Mouse (Mus musculus) retina, adult 2 months (tissue): ENCODE data around the gene Tex33.
A peak's percentile ranks its signal among the peaks of the same experiment; 100 is the strongest.

Experiments used
- DNase-seq: peaks from one replicate; pipeline ENCODE4 v3.0.0-alpha.2; 2012; ENCODE audit warnings: low read depth, low spot score

Tex33 gene

DNA sequence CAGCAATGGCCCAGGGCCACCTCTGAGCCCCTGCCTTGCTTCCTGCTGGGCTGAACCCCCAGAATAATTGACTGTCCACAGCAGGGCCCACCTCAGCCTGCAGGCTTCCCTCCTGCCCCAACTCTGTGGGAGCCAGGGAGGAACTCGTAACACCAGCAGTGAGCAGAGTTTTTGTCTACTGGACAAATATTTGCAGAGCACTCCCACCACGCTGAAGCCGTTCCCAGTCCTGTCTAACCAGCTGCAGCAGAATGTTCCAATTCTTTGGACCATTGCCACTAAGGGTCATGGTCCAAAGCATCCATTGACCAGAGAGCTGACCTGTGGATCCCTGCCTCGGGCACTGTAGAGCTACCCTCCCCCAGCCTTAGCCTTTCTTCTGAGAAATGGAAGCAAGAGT lies 21.2 kb upstream of the Tex33 start:
- no peak for DNase-seq

DNA sequence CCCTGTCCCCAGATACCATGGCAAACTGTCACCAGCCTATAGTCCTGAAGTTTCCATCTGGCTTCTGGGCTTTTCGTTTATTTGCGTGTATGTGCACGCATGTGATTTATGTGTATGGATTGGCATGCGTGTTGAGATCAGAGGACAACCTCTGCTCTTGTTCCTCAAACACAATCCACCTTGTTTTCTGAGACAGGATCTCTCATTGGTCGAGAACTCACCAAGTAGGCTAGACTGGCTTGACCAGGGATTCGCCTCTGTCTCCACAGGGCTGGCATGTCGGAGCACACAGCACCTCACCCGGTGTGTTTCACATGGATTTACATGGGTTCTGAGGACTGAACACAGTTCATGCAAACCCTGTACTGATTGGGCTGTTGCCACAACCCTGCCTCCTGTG lies 18.4 kb upstream of the Tex33 start:
- DNase-seq = no peak

DNA sequence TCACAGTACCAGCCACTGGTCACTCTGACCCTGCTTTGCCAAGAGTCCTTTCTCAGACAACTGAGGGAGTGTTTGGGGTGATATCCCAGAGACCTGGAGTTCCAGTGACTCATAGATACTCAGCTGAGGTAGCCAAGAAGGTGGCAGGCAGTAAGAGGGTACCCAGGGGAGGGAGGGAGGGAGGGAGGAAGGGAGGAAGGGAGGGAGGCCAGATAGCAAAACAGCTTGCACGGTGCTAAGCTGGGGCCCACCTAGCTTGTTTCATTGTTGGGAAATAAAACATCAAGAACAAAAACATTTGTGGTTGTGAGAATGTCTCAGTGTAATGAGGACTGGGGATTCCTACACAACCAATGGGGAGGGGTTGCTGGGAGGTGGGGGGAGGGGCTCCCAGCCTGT lies 18.0 kb upstream of the Tex33 start:
- no peak for DNase-seq

DNA sequence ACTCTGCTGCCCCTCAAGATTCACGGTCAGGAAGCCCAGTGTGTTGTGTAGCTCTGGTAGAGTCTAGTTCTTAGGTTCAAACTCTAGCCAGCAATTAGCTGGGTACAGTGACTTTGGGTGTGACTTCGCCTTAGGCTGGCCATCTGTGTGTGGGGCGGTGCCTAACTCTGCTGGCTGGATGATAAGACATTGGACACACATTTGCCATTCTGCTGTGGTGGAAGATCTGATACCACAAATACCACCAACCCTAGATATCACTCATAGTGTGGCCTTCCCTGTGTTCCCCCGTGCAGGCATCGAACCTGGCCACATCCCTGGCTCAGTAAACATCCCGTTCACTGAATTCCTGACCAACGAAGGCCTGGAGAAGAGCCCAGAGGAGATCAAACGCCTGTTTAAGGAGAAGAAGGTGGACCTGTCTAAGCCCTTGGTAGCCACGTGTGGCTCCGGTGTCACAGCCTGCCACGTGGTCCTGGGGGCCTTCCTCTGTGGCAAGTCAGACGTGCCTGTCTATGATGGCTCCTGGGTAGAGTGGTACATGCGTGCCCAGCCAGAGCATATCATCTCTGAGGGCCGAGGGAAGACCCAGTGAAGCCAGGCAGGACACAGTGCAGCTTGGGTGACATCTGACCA lies 17.5 kb upstream of the Tex33 start:
- DNase-seq = no peak

DNA sequence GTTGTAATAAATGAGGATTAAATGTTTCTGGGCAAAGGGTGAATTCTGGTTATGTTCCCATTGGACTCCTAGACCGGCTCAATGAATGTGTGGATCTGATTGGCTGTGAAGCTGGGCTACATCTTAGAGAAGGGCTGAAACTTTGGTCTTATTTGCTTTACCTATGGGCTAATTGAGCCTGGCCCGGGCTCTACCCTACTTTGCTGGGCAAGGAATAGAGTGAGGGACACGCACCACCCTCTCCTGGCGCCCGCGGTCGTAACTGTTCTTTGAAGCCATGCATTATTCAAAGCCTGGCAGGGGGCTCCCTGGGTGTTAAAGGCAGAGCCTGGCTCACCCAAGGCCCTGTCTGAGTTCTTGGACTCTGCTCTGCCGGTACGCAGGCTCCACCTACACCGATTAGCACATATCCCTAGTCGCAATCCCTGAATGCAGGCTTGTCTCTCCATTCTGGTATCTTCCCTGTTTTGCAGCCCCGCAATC lies 13.9 kb upstream of the Tex33 start:
- DNase-seq = no peak

DNA sequence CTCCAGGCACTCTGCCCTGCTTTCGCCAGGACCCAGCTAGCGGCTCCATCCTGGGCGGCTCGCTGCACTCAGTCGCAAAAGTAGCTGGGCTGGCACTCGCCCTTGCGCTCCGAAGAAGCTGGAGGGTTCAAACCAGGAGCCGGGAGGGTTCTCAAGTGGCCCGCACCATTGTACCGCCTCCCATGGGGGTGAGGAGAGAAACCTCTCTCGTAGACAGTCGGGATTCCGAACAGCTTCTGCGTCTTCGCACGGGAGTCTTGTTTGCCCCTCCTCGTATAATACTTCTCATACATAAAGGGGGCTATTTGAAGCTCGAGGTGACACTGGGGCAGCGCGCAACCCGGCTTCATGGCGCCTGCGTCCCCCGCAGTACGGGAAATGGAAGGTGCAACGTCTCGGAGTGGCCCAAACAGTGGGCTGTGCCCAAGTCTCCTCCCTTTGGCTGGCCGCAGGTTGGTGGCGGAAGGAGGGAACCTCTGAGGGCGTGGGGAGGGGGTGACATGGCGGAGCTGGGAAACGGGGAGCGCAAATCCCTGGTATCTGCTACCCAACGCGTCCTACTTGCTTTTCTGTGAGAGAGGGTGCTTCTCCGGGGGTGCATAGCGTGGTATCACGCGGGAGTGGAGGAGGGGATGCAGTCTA lies 10.7 kb upstream of the Tex33 start, which contains the start of gene Mpst:
Gene Mpst, plus strand, starts transcription at position 124 of the 642 bp plus-strand sequence.
- DNase-seq = peak; percentile 58

DNA sequence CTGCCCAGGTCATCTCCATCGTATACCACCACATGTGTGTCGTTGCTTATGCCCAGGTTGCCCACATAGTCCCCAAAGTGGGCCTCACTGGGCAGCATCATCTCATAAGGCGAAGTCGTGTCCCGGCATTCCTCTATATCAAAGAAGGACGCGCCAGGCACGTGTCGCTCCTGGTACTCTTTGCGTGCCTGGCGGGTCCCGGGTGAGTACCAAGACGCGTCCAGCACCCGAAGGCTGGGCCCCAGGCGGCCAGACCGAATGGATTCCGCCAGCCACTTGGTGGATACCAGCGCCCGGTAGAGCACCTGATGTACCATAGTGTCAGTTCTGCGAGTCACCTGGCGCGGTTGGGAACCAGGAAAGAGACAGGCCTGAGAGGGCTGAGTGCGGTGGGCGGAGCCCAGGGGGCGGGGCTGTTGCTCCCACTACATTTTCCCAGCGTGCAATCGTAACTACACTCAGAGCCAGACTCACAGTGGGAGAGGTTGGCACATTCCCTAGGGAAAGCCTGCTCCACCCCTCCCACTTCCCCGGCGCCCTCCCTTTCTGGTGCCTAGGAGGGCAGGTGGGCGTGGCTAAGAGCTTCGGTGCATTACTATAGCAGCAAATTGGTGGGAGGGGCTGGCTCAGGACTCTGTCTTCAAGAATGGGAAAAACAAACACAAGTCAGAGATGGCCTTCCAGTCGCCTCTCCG lies 10.0 kb upstream of the Tex33 start, which contains the start of gene Tst:
Gene Tst, minus strand, starts transcription at position 391 of the 695 bp plus-strand sequence.
- DNase-seq = peak; percentile 15

DNA sequence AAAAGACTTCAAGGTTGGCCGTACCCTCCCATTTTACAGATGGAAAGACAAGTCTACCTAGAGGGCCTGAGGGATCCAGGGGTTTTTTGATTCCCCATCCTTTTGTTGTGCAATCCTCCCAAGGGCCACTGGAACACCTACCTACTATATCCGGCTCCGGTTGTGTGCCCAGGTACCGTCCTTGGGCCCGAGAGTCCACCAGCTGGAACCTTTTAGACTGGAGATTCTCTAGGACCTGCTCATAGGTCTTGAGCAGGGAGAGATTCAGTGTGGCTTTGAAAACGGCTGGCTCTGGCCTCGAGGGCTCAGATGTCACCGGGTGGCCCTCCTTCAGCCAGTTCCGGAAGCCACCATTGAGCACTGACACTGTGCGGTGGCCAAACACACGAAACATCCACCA lies 9.4 kb upstream of the Tex33 start:
- no peak for DNase-seq

DNA sequence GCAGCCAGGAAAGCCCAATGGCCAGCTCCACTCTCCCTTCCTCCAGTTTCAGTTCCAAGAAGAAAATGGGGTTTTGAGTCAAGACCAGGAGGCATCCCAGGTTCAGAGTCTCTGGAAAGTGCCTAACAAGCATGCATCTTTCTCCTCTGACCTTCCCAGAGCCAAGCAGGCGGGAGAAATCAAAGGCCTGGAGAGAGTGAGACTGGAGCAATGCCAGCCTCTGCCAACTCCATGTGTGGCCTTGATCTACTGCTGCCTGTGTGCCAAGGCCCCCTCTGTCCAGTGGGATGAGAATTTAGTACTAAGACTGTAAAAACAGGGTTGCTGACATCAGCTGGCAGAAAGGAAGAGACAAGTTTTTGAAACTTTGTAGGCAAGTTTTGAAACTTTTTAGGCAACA lies 8.2 kb upstream of the Tex33 start:
- no peak for DNase-seq

DNA sequence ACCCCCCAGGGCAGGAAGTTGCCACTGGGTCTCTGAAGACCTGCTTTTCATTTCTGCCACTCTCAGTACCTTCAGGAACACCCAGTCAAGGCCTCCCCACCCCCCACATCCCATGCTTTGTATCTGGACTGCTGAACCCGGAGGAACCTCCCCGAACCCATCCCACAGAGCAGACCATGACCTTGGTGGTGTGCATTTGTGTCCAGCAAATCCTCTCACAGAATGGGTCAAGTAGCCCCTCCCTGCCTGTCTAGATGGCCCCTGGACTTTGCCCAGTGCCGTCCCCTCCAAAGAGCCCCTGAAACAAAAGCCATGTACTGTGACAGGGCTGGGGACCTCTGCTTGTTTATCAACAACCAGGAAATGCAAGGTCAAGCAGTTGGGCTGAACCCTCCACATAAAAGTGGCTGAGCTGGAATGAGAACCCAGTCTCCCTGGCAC lies 7.6 kb upstream of the Tex33 start:
- DNase-seq = no peak

DNA sequence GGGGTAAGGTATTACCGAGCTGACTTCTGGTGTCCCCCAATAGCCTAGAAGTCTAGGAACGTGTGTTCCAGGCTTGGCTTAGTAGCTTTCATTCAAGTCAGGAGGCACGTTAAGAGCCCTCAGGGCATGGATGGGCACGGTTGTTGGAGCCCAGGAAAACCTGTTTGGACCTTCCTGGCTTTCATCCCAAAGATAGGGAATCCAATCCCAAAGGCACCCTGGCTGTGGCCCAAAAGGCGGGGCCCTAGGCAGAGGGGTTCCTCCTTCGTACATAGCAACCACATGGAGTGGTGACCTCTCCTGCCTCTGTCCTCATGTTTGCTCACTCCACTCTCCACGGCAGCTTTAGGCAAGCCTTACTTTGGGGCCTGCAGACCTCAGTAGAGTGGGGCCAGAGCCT lies 6.7 kb upstream of the Tex33 start:
- DNase-seq = no peak

DNA sequence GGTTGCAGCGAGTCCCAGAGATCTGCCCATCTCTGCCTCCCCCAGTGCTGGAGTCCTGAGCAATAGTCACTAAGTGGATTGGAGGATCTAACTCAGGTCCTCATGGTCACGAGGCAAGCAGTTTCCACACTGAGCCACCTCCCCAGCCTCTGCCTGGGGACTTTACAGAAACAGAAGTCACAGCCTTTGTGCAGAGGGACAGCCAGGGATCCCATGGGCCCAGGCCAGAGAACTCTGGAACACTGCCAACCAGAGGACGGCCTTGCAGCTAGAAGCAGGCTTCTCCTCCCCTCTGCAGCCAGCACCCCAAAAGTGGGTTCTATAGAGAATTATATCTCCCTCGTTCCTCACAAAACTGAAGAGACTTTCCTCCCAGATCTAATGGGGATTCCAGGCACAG lies 6.2 kb upstream of the Tex33 start:
- DNase-seq = no peak

DNA sequence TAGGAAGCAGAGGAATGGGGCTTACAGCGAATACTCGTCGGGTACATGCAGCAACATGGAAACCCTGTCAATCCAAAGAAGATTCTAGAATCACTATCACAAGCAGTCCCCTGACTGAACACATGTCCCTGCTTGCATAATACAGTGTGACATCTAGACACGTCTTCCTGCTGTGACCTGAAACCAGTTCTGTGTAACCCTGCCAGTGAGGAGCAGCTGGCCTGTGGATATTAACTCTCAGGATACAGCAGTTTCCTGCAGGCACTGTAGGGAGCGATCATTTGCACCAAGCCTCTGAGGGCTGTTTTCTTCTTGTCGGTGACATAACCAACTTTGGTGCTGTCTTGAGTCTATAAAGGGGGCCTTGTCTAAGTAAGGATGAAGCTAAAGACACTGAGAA lies 5.6 kb upstream of the Tex33 start:
- DNase-seq = no peak

DNA sequence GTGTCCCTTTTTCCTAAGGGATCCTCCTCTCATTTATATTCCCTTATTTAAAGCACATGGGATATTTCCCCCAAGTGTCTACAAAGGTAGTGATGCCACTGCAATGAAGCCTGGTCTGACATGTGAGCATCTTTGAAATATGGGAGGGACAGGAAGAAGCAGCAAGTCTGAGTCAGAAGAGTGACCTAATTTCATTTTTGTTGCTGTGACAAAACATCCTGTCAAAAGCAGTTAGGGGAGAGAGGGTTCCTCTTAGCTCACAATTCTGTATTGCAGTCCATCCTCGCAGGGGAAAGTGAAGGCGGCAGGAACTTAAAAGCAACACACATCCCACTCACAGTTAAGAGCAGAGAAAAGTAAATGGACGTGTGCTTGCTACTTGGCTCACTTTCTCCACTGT lies 4.9 kb downstream of the Tex33 start:
- DNase-seq = no peak

DNA sequence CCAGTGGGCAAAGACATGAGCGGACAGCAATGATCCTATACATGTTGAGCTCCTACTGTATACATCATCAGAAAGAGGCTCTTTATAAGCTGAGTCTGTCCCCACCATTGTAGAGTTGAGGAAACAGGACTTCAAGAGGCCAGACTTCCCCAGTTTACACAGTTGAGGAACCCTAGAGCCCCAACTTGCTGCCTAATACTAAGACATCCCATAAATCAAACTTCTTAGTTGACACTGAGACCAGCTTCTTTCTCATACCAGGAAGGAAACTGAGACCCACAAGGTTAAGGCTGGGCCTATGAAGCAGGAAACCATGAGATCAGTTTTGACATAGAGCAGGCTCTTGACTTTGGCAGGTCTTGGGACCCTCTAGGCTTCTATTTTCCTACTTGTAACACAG lies 10.1 kb downstream of the Tex33 start:
- DNase-seq = no peak

DNA sequence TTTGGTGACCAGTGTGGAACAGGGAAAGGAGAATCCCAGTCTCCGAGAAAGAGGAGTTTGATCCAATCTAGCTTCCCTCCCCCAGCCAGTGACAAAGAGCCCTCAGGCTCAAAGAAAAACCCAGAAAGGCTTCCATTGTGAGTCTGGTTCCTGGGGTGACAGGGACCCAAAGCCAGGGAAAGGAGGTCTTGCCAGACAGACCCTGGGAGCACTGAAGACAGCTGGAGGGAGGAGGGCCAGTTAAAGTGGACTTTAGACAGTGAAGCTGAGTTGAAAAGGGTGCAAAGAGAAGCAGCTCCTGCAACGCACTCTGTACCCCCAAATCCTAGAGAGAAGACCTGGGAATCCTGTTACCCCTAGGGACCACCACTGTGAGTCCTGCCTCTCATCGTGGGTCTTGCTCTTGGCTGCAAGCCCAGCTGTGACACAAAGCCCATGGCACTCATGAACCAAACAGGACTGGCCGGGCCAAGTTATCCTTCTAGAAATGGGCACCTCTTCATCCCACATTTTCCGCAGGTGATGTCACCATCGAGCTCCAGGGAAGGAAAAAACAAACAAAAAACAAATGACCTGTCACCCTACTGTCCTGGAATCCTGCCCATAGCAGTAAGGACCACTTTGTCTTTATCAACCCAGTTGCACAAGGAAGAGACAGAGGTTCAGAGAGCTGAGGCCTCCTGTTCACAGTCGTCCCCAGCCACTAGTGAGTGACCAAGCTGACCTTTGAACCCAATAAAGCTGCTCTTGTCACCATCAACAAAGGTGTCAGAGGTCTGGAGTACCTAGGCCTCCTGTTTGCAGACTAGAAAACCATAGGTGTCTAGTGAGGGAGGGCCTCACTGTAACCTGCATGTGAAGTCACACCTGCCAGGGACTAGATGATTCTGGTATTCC lies 11.2 kb downstream of the Tex33 start:
- no peak for DNase-seq

DNA sequence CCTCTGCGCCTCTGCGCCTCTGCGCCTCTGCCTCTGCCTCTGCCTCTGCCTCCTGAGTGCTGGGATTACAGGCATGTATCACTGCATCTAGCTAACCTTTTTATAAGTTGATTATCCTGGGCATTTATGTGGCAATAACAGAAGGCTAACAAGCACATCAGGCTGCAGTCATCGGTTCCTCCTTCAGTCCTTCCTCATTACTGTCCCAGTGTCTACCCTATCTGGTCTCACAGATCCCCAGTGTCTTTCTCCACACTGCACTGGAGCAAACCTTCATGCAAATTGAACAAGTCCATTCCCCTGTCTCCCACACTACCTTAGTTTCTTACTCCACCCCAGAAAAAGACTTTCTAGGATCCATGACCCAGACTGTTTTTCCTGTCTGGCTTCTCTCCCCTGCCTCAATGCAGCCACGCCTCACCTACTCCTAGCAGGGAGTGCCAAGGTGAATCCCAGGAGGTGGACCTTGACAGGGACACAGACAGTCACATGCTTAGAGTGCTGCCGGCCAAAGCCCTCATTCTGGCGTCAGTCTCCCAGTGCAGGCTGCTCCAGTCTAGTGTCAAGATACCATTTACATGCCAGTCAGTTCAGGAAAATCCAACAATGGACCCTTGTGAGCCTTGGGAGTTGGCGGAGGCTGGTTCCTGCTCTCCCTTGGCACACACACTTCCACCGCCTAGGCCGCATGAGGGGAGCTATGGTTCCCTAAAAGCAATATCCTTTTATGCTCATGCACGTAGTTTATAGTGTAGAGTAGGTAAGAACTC lies 12.1 kb downstream of the Tex33 start:
- DNase-seq = no peak

DNA sequence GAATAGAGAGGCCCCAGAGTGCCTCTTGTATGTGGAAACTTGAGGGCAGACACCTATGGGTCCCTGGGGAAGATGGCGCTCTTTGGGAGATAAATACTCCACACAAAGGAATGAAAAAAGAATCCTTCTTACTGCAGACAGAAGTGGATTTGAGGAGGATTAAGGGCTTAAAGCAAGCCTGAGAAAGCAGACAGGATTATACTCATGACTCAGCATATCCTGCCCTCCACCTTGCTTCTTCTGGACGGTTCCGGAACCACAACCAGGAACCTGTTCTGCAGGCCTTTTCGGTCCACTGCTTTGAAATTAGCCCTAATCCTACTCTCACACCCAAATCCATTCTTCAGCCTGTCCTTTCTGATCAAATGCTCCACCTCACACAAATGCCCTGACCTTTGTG lies 13.6 kb downstream of the Tex33 start:
- no peak for DNase-seq

DNA sequence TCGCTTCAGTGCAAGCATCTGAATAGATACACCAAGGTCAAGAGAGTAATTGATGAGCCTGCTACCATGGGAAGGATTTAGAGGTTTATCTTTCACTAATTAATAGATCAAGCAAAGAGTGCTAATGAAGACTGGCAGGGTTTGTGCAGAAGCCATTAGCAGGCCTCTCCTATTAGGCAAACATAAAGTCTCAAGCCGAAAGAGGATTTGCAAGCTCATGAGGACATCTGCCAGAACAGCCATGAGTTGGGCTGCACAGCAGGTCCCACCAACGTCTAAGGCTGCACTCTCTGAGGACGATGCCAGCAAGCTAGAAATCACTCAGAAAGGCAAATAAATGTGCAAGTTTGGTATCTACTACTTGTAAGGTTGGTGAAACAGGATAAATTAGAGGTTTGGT lies 15.0 kb downstream of the Tex33 start:
- DNase-seq = no peak

DNA sequence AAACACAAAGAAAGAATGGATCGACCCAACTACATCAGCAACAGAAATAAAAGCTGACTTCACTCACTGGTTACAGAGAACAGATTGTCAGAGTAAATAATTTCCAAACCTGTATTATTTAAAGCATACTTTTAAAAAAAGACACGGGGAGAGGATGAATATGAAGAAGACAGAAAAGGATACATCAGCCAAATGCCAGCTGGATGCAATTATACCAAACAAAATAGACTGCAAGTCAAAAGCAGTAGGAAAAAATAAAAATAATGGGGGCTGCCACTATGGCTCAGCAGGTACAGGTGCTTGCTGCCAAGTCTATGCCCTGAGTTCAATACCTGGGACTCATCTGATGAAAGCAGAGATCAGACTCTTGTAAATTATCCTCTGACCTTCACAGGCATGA lies 15.5 kb downstream of the Tex33 start:
- DNase-seq = no peak

DNA sequence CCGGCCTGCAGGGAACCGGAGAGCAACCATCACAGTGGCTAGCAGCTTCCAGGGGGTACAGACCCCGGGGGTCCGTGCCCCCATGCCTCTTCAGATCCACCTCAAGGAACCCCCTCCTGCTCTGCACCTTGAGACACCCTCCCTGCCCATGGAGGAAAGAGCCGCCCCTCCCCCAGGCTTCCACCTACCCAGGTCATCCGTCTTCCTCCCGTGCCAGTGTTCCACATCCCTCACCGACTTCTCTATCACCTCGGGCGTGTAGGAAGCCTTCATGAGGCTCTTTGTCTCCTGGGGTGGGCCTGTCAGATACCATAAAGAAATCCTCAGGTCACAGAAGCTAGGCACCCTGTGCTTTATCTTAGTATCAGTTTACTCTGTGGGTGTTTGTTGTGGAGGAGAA lies 17.2 kb downstream of the Tex33 start:
- DNase-seq = no peak
